ENCODE assay signal across 15 mouse cellular contexts in genomic region chr5:111137742-111138141, GRCm38 (mm10).
DNase-seq lines count a peak whose midpoint lies in the region; ATAC-seq and TF ChIP-seq lines count a peak whose summit lies in the region.
"Had no signal": no experiment of that assay in that cellular context is flagged by ENCODE, and none has a peak within 500 bp of the region (broad histone marks: within the 10 kb centered on the region; RNA-seq: fewer than 3 reads in every experiment).

No protein-coding gene starts in this region.

- H3K36me3 ChIP-seq in kidney, embryonic 16.5 days (ENCODE audit: insufficient read depth, low read length), result no peaks in the 10 kb centered on the region
- H3K36me3 ChIP-seq in limb, embryonic 14.5 days (ENCODE audit: control insufficient read depth, insufficient read depth, low read length), result no peaks in the 10 kb centered on the region
- H3K36me3 ChIP-seq: limb, embryonic 15.5 days; lung, embryonic 15.5 days had no signal

- 33% methylated on average over 13 of the region's 13 CpGs for WGBS in kidney, embryonic 16.5 days
- 17% methylated on average over 13 of the region's 13 CpGs for WGBS in limb, embryonic 14.5 days

- no peaks in the 10 kb centered on the region for H3K9me3 ChIP-seq in kidney, embryonic 16.5 days (ENCODE audit: low read length)
- H3K9me3 ChIP-seq in limb, embryonic 14.5 days (ENCODE audit: control insufficient read depth, low read length), result no peaks in the 10 kb centered on the region
- H3K9me3 ChIP-seq: limb, embryonic 15.5 days; lung, embryonic 15.5 days had no signal

- ATAC-seq in kidney, embryonic 16.5 days (ENCODE audit: low FRiP score, low TSS enrichment), result no peak
- no peak for ATAC-seq in limb, embryonic 14.5 days (ENCODE audit: low FRiP score, low read depth)
- ATAC-seq: intestine, embryonic 16.5 days had no signal

- H3K4me1 ChIP-seq in kidney, embryonic 16.5 days (ENCODE audit: insufficient read depth, low read length), result peaks cover 64% of the 10 kb centered on the region
- H3K4me1 ChIP-seq in limb, embryonic 14.5 days (ENCODE audit: control insufficient read depth, insufficient read depth, low read length), result peaks cover 29% of the 10 kb centered on the region

- H3K27ac ChIP-seq in kidney, embryonic 16.5 days (ENCODE audit: low read length), result peak overlapping the region; percentile 81
- H3K27ac ChIP-seq in limb, embryonic 14.5 days (replicated peaks; ENCODE audit: low read depth, low read length), result 0 out of 2 replicates have a peak overlapping the region, but pooled peaks have one; percentile 13

- no peaks in the 10 kb centered on the region for H3K27me3 ChIP-seq in kidney, embryonic 16.5 days (ENCODE audit: insufficient read depth, low read length)
- H3K27me3 ChIP-seq in limb, embryonic 14.5 days (ENCODE audit: control insufficient read depth, insufficient read depth, low read length), result no peaks in the 10 kb centered on the region
- H3K27me3 ChIP-seq: limb, embryonic 15.5 days; lung, embryonic 15.5 days had no signal

- H3K9ac ChIP-seq in kidney, embryonic 16.5 days (replicated peaks; ENCODE audit: low read length), result no peak overlapping the region
- no peak overlapping the region for H3K9ac ChIP-seq in limb, embryonic 14.5 days (ENCODE audit: low read depth, low read length, severe bottlenecking)
- H3K9ac ChIP-seq: limb, embryonic 15.5 days; lung, embryonic 15.5 days had no signal

- H3K4me3 ChIP-seq in kidney, embryonic 16.5 days (ENCODE audit: low read length), result no peak overlapping the region
- no peak overlapping the region for H3K4me3 ChIP-seq in limb, embryonic 14.5 days (replicated peaks; ENCODE audit: low read length)
- H3K4me3 ChIP-seq: limb, embryonic 15.5 days; lung, embryonic 15.5 days had no signal

- TF ChIP-seq POLR2A in limb, embryonic 14.5 days (IDR thresholded peaks at IDR 0.05; ENCODE audit: borderline replicate concordance, extremely low read depth, insufficient read depth, insufficient read length), result no peak

- no peak overlapping the region for H3K4me2 ChIP-seq in kidney, embryonic 16.5 days (replicated peaks; ENCODE audit: low read depth, low read length)
- no peak overlapping the region for H3K4me2 ChIP-seq in limb, embryonic 14.5 days (replicated peaks; ENCODE audit: low read depth, low read length, severe bottlenecking)
- H3K4me2 ChIP-seq: limb, embryonic 15.5 days; lung, embryonic 15.5 days had no signal

- peak; percentile 62 for DNase-seq in embryo, embryonic 10 days (ENCODE audit: low spot score)
- DNase-seq in embryo, embryonic 9.5 days (ENCODE audit: extremely low spot score), result no peak
- DNase-seq in kidney, postnatal 14 days, result no peak
- DNase-seq in forelimb bud, embryonic 11.5 days (ENCODE audit: low read depth, low spot score), result peak; percentile 65
- no peak for DNase-seq in limb, embryonic 14.5 days (ENCODE audit: low spot score)
- DNase-seq in Muller cell, postnatal 12 days (ENCODE audit: inconsistent ontology term), result no peak
- DNase-seq in right cerebral cortex, postnatal 14 days, result no peak
- DNase-seq: cerebellum, postnatal 36 days; heart, adult 11 months; heart, postnatal 14 days; spleen, adult 18-20 months had no signal

Comparison
In these comparisons a context has a peak if more than half of its experiments do, and no peak if none do; other contexts are left out.
1. DNase-seq: peak in embryo, embryonic 10 days (single experiment) and forelimb bud, embryonic 11.5 days (single experiment); none in embryo, embryonic 9.5 days (single experiment), kidney, postnatal 14 days (single experiment), limb, embryonic 14.5 days (single experiment), Muller cell, postnatal 12 days (single experiment) and right cerebral cortex, postnatal 14 days (single experiment).